Mouse (Mus musculus): ENCODE measurements around the gene Chd2.
A peak's percentile ranks its signal among the peaks of the same experiment; 100 is the strongest.
"Not testable (repeated sequence)": the region's sequence is repeated elsewhere in the genome, so short reads cannot be mapped to it uniquely, and the experiment has no call there.

Chd2 gene

DNA sequence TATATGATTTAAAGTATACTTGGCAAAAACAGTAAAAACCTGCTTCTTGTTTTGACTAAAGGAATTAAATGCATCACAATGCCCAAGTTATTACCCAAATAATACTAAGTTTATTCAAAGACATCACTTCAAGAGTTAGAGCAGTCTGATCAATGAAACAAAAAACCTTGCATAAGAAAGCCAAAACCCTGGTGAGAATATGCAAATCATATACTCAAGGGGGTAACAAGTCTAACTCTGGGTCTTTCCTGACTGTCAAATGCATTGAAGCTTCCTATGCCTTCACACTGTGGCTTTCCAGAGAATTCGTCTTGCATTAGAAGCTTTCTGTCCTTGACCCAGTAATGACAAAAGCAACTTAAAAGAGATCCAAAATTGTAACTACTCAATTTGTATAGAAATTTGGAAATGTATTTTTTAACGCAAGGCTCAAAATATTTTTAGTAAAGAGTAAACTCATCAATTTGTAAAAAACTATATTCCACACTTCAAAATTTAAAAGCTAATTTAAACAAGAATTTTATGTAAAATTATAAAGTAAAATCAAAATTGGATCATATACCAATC is 2.4 kb downstream of the Chd2 start:
- DNase-seq = no peak

DNA sequence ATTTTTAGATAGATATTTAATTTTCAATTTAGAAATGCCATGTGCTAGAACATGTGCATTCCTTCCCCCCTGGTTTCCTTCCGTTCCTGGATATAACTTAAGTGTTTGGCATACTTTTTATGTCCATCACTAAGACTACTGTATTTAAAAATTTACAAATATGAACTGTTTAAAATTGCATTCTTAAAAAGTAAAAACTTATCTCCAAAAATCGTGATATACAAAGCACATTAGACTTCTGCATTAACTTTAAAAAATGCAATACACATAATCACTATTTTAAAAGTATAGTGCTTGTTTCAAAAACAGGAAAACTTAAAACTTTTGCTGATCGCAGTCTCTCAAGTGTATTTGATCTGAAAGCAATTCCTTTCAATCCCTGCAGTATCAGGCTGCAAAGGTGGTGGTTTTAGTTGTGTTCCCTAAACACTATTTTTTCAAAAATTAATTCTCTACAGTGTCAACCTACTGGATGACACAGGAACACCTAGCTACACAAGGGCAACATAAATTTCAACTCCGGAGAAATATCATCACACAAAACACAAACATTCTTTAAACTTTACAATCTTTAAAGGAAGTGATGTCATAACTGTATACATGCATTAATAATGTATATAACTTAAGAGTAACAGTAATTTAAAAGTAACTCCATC is 3.1 kb downstream of the Chd2 start:
- DNase-seq = no peak

DNA sequence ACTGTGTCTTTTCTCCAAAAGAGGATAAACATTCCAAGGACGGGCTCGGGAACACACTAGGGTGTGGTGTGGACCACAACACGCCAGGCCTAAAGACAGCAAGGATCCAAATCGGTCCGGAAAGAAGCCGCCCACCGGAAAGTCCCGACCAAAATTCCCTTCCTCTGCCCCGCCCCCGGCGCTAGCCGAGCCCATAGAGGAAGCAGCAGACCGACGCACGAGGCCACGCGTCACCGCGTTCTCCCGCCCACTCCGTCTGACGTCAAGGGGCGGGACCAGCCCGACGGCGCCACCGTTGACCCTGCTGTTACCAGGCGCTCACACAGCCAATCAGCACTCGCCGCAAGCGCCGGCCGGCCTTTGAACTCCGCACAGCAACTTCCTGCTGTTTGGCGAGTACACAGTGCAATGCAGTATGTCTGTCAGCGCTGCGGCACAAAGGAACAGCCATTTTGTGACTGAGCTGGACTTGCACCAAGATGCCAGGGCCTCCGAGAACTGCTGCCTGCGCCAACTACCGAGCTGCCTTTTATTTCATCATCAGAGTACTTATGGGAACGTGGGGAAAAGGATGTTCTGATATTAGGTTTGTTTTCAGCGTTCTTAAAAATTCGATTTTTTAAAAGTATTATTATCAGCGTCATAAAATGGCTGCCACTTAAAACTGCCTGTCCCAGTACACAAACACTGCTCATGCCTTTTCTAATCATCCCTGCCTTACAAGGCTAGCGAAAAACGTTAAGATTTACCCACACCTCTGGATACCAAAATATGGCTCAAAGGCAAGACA is 3.8 kb downstream of the Chd2 start:
- peak; percentile 100 for DNase-seq

DNA sequence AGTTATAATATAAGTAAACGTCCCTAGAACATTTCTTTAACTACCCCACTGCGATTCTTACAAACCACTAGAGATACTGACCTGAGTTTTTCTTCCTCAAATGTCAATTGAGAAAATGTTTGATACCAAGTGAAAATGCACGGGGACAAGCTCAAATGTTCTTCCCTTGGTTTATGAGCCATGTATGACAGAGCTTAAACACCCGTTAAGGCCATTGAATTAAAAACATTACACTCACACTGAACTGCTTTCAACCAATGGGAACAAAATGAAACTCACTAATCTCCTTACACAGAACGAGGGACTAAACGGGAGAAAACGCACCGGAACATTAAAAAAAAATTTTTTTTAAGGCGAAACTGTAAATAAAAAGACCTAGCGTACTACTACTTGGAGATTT is 4.4 kb downstream of the Chd2 start:
- DNase-seq = no peak

DNA sequence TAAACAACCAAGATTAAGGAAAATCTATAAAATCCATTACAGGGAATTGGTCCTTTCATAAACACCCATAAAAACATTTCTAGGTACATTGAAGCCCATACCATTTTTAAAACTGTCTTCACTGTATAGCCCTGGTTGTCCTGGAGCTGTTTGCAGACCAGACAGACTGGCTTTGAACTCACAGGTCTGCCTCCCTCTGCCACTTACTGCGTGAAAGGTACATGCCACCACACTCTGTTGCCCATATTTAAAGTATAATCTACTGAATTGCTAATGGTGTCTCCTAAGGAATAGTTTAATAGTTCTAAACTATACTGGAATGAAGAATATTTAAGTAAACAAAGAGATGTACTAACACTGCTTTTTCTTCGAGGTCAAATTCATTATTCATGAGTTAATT is 5.1 kb downstream of the Chd2 start:
- no peak for DNase-seq

- no peak for DNase-seq
These were observed 5.8 kb downstream of the Chd2 start for GRCm38 (mm10) chr7:73535861-73536200.

- DNase-seq = no peak
These were observed 6.4 kb downstream of the Chd2 start for GRCm38 (mm10) chr7:73534937-73535860.

DNA sequence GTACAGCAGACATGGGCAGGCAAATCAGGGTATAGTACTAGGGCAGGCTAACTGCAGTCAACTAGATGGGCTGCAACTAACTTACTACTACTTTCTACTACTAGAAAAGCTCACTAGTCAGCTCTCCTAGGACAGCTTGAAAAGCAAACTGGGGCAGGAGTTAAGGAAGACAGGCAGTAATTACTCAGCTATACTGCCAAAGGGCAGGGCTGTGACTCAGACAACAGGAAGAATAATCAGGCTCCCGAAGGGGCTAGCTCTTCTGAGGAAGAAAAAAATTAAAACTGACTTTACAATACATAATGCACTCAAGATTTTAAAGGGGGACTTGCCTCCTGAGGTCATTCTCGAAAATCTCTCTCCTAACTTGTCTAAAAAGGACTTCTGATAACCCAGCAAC is 8.2 kb downstream of the Chd2 start:
- DNase-seq = no peak

DNA sequence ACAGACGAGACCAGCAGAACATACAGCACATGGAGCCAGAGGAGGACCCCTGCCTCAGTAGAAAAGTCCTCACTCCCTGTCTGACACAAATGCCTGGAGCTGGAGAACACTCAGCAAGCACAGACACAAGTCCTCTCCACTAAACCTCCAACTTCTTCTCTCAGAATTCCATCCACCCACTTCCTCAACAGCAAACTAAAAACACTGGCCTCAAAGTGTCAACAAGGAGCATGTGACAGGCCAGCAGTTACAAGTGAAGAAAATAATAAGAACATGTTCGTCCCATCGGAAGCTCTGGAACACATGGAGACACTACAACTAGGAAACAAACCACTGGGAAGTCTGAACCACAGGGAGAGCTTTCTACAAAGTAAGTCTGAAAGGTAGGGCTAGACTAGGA is 8.7 kb downstream of the Chd2 start:
- DNase-seq = no peak

DNA sequence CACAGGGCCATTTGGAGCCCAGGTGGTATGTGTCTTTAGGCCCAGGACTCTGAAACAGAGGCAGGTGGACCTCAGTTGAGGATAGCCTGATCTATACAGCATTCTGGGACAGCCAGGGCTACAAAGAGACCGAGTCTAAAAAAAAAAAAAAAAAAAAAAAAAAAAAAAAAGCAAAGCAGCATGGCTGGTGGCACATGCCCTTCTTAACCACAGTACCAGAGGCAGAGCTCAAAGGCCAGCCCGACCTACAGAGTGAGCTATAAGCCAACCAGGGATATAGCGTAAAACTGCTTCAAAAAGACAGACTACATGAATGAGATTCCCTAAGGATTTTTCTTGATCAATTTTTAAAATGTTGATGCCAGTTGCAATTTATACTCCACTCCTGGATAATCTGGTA is 9.5 kb downstream of the Chd2 start:
- no peak for DNase-seq

DNA sequence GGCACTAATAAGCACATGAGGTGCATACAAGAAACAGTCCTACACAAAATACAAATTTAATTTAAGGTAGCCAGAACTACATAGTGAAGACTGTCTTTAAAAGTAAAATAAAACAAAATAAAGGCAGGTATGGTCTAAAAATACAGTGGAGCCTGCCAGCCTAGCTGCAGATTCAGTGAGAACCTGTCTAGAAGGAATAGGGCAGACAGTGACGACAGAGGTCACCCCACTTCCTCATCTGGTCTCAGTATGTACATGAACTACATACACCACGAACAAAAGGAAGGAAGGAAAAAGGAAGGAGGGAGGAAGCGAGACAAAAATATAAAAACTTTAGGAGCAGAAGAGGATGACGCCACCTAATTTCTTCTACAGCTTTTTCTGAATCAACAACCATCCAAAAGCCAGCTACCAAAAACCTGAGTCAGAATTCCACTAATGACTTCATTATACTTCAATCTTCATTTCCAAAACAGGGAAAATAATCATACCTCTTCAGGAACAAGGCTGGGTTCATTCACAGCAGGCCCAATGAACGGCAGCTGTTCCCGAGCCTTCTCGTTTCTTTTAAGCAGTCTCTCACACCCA is 10.0 kb downstream of the Chd2 start:
- no peak for DNase-seq

DNA sequence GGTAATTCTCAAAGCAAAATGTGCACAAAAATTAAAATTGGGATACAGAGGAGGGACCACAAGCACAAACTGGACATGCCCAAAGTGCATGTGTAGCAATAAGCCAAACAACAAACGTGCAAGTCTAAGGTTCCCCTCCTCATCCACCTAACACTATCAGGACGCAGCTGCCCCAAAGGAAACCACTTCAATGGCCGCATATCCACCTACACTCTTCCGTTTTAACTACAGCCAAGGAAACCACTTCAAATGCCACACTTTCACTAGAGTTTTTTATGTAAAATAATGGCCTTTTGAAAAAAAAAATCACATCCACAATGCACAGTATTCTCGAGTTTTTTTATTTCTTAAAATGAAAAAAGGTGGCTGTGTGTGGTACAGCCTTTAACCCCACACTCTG is 10.8 kb downstream of the Chd2 start:
- DNase-seq = no peak

GRCm38 (mm10) chr7:73530164-73530563 is 11.5 kb downstream of the Chd2 start:
- DNase-seq = no peak

GRCm38 (mm10) chr7:73529261-73529660 is 12.4 kb downstream of the Chd2 start:
- no peak for DNase-seq

GRCm38 (mm10) chr7:73528377-73528894 is 13.2 kb downstream of the Chd2 start:
- DNase-seq = not testable (repeated sequence)

GRCm38 (mm10) chr7:73527225-73527624 is 14.4 kb downstream of the Chd2 start:
- no peak for DNase-seq

DNA sequence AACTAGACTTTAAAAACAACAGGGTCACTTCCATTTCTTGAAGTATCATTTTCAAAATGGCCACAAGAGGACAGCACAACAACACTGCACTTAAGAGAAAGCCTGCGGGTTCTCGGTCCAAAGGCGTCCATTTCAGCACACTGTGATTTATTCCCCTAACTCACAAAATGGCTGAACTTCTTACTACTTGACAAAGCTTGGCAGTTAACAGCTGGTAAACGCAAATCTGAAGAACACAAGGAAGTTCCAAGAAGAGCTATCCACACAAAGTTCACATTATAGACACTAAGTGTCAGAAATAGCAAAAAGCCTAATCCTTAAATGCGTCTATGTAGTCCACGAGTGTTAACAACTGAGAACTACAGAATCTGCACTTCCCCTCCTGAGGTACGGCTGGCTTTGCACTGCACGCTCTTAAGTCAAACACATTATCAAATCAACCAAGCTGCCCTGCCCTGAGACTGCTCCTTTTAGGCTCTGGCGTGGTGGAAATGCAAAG is 17.1 kb downstream of the Chd2 start:
- peak; percentile 77 for DNase-seq

- DNase-seq = no peak
These were observed 17.9 kb downstream of the Chd2 start for GRCm38 (mm10) chr7:73523608-73524259.

DNA sequence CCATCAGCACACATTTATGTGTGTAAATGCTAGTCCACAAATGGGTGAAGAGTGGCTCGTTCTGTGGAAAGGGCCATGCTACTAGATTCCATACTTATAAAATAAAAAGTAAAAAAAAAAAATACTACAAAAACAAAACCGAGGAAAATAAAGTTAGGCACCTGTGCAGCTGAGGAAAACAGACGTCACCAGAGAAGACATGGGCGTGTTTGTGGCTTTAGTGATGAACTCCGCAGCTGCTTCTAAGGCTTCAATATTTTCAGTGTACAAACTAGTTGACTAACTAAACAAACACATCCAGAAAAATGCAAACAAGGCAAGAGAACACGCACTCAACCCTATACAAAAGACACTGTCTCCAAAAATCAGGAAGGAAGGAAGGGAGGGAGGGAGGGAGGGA is 18.4 kb downstream of the Chd2 start:
- DNase-seq = no peak

DNA sequence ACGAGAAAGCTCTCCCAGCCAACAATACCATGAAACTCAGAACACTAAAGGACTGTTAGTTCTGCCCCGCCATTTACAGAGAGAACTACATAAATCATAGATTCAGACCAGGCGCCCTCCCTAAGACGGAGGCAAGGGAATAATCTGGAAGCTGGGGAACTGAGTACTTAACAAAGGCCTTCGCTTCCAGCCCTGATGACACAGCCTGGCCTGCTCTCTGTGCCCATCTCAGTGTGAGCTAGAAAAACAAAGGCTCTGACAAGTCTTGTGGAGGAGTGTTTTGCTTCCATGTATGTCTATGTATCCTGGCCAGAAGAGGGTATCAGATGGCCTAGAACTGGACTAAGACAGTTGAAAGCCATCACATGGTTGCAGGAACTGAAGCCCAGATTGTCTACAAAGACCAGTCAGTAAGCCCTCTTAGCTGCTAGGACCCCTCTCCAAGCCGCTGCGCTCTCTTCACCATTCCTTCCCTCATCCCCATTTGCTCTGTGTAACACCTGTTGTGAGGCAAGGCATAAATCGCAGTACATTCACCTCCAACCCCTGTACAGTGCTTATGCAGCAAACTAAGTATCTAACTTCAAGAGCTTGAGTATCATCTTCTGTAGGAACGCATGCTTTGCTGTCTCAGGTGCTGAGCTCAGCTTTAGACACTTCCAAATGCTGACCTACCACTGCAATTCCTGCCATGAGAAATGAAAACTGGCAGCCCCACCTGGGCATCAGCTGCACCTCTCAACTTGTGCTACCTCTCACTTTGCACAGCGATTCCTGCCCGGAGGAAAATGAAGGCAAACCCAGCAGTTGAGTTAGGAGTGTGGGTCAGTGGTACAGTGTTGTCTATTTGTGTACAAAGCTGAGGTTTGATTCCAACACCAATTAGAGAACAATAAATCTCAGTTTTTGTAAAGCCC is 20.1 kb downstream of the Chd2 start:
- no peak for DNase-seq

DNA sequence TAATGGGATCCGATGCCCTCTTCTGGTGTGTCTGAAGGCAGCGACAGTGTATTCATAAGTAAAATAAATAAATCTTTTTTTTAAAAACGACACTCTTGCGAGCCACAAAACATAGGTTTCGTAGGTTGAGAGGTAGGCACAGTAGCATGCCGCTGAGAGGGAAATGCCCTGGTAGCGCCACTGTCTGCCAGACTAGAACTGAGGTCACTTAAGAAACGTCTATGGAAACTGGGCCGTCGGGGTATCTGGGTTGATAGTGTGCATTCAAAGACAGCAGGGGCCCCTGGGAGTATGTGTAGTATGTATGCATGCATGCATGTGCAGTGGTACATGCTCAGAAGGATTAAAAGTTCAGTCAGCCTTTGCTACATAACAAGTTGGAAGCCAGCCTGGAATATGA is 21.4 kb downstream of the Chd2 start:
- no peak for DNase-seq
